Mouse (Mus musculus) adrenal gland, adult 2 months (tissue): ENCODE data around the gene Rbm43. TPM values are rescaled to one million over a fixed set of nuclear protein-coding genes. Genes with fewer than 3 reads are reported as not detected.
A peak's percentile ranks its signal among the peaks of the same experiment; 100 is the strongest.

ENCODE experiments used
- DNase-seq: peaks from one replicate; pipeline ENCODE4 v3.0.0; 2021
- long read RNA-seq: library from polyadenylated mRNA; stranded (forward); transcript quantifications from one replicate; pipeline ENCODE4 v2.0.0, GENCODE M21; 2021
- polyA plus RNA-seq: library from polyadenylated mRNA; depleted of rRNA; stranded (reverse); fragments of >200 nt; gene quantifications from 2 replicates; pipeline ENCODE4 v1.2.3, GENCODE M21; 2012; rRNA removed
- total RNA-seq, 2 experiments: library from RNA; stranded (reverse); gene quantifications; 2 replicates each; pipeline ENCODE4 v1.2.3; 2021

The Rbm43 gene
- total RNA-seq: 10 to 100 TPM; 14.2 to 19.2 TPM
- polyA plus RNA-seq: 13.2 and 15.0 TPM in 2 replicates
- long read RNA-seq, transcript Rbm43-201 (5 exons, 2,057 nt): major isoform, 15 of 16 reads
- long read RNA-seq, partial matches to known transcripts: 0 of 16 reads
- long read RNA-seq, other reads (novel, unspliced or antisense): 1 of 16 reads

DNA sequence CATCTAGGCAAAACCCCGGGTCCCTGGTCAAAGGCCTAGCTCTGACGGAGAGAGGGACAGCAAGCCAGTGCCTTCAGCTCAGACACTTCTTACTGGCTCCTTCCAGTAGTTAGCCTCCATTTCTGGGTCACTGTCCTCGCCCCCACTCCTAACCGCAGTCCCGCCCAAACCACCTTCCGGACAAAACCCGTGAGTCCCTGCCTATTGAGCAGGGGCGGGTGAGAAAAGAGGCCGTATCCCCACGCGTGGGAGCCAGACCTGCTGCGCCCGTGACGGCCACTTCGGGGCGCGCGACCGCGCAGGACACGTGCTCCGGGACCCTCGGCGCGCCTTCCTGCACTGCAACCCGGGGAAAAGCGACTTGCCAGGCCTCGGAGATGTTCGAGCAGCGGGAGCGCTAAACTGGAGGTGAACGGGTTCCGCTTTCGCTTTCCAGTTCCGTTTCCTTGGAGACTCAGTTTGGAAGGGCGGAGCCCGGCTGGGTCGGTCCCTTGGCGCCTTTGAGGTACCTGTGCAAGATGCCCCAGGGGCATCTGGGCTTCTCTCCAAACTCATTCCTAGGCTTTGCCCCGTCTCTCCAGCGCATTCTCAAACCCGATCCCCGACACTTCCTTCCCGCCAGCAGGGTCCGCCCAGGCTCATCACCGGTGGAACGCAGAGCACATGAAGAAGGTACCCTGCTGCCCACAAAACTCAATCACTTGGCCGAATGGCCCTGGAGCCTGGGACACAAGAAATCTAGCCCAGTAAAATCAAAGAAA lies at the start of gene Rbm43:
Rbm43 (minus strand) TSS at position 590 of the 761 bp plus-strand sequence.
- DNase-seq: peak; percentile 85

- DNase-seq: no peak
These were observed 47.3 kb upstream of the Rbm43 start for GRCm38 (mm10) chr2:51982288-51982687.

DNA sequence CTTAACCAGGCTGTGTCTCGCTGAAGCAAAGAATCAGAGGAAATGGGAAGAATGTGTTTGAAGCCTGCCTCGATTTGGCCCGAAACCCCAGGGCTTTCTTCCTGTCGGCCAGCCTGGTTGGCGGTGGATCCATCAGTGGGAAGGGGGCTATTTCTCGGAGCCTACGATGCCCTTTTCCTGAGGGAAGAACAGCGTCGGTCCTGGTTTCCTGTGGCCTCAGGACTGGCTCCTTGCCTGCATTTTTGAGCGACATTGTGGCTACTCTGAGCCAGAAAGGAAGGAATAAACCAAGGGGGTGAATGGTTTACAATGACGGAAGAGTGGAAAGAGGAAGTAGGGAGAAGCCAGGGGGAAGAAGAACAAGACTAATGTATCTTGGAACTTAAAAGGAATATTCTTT lies 46.7 kb upstream of the Rbm43 start:
- peak; percentile 38 for DNase-seq

- no peak for DNase-seq
These were observed 38.5 kb upstream of the Rbm43 start, which contains the start of gene Nmi for GRCm38 (mm10) chr2:51973410-51973968. TSS of gene Nmi (minus strand) at chr2:51973494.

- peak; percentile 70 for DNase-seq
These were observed 37.9 kb upstream of the Rbm43 start for GRCm38 (mm10) chr2:51972641-51973409.

DNA sequence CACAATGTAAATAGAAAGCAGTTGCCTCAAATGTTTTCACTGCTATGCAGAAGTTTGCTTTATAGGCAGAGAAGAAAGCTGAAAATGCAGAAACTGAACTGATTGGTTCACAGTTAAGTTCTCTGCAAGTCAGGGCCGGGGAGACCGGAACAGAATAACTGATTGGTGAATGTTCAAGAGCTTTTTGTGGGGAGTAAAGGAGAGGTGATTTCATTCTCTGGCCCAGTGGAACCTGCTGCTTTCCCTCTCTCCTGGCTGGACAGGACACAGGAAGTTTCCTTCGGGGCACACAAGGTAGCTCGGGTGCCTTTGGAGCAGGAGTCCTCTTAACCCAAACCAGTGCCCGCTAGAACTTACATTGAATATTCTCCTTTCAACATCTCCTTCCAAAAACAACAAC lies 37.2 kb upstream of the Rbm43 start:
- DNase-seq: peak; percentile 52

DNA sequence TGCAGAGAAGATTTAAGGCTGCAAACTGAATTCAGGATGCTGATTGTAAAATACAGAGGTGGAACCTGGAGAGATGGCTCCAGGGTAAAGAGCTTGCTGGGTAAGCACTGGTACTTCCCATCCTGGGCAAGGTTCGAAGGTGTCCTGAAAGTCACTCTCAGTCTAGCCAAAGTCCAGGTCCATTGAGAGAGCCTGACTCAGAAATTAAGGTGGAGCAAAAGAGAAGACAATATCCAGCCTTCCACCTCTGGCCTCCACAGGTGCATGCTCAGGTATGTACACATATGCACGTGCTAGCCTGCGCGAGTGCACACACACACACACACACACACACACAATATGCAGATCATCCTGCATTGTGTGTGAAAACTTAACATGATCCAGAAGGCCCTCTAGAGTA lies 35.9 kb upstream of the Rbm43 start:
- DNase-seq: no peak

DNA sequence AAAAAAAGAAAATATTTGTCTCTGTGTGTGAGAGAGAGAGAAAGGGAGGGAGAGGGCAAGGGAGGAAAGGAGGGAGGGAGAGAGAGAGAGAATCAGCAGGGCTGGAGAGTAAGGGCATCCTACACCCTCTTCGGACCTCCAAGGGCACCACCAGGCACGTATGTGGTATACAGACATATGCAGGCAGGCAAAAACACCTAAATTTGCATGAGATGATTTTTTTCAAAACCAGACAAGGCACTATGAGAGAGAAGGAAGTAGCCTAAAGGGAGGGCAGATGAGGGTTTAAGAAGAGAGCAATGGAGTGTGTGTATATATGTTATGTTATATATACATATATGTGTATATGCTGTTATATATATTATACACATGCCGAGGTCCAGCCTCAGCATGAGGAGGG lies 32.3 kb upstream of the Rbm43 start:
- DNase-seq: no peak

DNA sequence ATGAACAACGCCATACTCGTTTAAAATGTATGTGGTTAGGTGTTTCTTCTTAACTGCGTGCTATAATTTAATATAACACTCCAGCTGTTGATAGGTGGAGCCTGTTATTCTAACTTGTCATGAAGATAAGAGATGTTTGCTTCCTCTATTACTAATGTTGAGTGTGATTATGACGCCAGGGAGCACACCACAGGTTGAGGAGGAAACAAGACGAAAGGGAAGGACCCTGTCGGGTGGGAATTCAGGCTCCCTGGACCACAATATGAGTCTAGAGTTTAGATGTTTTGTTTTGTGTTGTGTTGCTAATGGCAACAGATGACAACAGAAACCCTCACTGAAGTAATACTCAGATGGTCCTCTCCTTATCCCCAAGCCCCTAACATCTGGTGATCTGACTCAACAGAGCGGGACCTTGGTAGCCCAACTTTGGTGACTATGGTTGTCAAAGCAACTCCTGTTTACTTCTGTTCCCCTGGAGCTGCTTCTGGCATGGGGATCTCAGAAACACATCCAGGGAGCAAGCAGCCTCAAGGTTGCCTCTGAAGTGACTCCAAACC lies 18.8 kb upstream of the Rbm43 start:
- no peak for DNase-seq

DNA sequence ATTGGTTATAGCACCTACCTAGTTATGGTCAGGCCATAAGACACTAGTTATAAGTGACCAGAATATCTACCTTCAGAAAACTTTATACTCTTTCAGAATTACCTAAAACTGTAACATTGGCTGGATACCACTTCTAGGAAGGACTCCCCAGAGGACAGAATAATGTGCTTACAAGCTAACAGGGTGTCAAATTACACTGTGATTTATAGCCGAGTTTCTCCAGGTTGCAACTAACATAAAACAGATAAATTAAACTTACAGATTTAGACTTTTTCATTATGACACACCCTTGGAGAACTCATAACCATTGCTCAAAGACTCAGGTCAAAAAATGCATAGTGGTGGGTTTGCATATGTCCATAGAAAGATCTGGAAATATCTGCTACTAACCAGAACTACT lies 15.9 kb upstream of the Rbm43 start:
- no peak for DNase-seq

DNA sequence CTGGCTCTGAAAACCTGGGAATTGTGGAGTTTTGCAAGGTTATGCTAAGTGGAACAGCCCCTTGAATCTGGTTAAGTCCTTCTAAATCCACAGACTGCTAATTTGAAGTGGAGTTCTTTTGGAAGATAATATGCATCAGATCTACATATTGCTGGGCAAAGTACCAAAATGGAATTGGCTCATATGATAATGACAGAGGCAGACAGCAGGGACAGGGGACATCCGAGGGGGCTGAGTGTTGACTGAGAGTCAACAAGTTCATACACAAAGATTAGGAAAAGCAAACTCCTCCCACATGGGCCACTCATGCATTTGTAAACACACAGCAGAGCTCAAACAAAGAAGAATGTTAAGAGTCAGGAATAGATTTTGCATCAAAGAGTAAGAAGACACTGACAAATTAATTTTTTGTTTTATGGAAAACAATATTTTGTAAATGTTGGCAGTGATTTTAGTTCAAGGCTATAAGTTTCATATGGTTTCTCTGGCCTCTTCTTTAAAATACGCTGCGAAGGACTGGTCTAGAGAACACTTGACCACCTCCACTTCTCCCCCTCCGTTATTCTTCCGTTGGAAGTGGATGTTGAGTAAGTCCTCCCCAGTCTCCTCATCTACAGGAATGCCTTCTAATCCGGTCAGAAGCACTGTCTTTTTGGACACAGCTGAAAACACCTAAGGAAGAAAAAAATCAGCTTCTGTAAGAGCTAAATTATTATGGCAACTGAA lies 13.3 kb upstream of the Rbm43 start:
- DNase-seq: no peak

DNA sequence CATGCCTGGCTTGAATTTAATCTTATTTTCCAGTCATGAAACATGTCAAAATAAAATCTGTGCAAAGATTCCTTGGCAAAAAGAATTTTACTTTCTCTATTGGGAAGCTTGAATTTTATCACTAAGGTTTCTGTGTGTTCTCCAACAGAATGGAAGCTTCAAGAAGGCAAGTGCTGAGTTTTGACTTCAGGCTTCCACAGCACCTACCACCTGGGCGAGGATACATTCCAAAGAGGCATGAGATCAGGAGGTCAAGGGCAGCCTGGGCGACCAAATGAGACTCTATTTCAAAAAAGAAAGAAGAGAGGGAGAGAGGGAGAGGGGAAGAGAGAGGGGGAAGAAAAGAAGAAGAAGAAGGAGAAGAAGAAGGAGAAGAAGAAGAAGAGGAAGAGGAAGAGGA lies 10.8 kb upstream of the Rbm43 start:
- no peak for DNase-seq

- no peak for DNase-seq
These were observed 6.9 kb upstream of the Rbm43 start for GRCm38 (mm10) chr2:51941832-51942231.

DNA sequence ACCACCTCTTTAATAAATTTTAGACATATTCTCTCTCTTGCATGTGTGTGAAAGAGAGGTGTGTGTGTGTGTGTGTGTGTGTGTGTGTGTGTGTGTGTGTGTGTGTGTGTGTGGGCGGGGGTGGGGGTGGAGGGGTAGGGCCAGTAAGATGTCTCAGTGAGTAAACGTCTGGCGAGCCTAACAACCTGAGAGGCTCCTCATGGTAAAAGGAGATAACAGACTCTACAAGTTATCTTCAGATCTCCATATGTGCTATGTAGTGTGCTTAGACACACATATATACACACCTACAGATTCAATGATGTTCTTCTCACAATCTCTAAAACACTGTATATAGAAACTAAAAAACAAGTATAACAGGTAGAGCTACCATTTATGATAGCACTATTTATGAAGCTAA lies 3.8 kb upstream of the Rbm43 start:
- no peak for DNase-seq

- DNase-seq: no peak
These were observed 2.0 kb upstream of the Rbm43 start for GRCm38 (mm10) chr2:51937004-51937403.

- DNase-seq: no peak
These were observed 1.6 kb upstream of the Rbm43 start for GRCm38 (mm10) chr2:51936585-51936984.

DNA sequence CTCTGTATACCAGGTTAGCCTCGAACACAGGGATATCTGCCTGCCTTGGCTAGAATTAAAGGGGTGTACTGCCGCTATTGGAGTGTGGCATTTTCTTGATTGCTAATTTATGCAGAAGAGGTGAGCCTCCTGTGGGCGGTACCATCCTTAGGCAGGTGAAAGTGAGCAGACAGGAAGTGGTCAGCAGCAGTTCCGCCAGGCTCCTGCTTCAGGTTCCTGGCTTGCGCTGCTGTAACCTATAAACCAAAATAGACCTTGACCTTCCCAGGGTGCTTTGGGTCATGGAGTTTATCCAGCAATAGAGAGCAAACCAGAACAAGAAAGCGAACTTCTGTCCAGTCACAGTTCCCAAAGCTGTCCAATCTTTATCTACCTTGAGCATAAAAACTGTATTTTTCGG lies 958 bp upstream of the Rbm43 start:
- DNase-seq: no peak

DNA sequence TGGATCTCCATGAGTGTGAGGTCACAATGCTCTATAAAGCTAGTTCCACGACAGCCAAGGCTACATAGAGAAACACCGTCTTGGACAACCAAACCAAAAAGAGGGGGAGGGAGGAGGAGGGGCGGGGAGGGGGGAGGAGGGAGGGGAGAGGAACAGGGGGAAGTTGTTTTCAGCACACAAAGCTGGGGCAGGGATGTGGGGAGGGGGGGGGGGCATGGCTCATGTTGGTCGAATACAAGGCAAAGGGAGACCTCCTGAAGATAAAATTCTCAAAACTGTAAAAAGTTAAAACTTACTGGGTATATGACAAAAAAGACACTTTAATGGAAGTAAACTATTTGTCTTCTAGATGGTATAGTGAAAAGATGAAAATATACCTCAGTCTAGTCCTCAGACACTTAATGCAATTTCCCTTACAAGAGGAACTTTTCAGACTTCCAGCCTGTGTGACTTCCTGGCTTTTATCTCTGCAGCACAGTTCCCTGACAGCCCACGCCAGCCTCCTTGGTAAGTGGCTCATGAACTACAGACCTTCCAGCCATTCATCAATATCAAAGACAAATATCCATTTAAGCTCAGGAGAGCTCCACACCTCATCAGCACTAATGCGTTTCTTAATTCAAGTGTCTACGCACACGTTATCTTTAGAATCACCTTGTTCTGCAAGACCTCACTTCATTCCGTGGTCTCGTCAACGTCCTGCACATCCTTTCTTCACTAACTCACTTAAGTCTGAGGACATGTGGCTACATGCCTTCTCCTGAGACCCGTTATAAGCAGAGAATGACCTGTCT lies 1.4 kb downstream of the Rbm43 start:
- peak; percentile 25 for DNase-seq

DNA sequence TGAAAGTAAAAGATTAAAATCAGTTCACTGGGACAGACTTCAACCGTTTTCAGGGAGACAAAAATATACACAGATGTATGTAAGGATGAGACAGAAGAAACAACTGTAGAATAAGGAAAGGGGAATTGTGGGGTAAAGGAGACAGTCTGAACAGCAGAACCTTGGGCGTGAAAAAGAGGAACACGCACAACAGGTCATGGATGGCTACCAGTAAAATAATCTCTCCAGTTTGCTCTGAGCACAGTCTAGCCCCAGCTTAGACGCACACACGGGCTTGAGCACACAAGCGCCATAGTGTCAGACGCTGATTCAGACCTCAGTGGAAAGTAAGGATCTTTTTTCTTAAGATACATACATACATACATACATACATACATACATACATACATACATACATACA lies 3.7 kb downstream of the Rbm43 start:
- DNase-seq: no peak

- peak; percentile 85 for DNase-seq
These were observed 19.9 kb downstream of the Rbm43 start for GRCm38 (mm10) chr2:51914944-51915680.
